Mouse (Mus musculus): ENCODE data around the gene Krt86.

- TF ChIP-seq CTCF (IDR thresholded peaks at IDR 0.05; ENCODE audit: borderline replicate concordance, insufficient read depth, low read depth, low read length), result peak; percentile 53; the same call in 1 of the 2 replicates
- no peak for TF ChIP-seq POLR2A (IDR thresholded peaks at IDR 0.05; ENCODE audit: borderline replicate concordance, insufficient read depth, low read length)
These were observed 23.9 kb downstream of the Krt86 start for GRCm38 (mm10) chr15:101497181-101497580.
